Mouse (Mus musculus): ENCODE measurements at regions not wholly inside any gene's neighbourhood (a gene's known extent, or its start where the extent isn't known, plus 50 kb on each side); places are given as distances from the start of the nearest gene placed in this dataset.

DNA sequence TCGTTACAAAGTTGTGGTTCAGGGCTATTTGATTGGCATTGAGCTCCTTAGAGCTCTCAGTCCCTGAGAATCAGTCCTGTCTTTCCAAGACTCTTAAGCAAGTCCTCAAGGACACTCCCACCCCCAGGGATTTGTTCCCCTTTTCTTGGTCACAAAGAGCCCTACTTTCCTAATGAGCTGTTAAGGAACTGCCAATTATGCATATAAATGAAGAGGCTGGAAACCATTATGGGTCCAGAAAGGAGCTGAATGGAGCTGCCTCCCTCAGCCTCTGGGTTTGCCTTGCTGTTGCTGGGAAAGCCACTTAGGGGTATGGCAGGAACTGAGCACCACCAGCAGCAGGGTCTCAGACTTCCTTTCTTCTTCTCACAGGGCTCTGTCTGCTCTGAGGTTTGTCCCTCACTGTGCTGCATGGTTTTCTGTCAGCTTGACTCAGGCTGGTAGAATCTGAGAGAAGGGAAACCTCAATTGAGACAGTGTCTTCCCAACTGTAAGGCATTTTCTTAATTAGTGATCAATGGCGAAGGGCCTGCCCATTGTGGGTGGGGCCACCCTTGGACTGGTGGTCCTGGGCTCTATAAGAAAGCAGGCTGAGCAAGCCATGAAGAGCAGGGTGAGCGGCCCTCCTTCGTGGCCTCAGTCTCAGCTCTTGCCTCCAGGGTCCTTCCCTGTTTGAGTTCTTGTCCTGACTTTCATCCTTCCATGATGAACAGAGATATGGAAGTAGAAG lies 108.4 kb upstream of the Gm4791 start:
- Histone ChIP-seq H3K9me3 (ENCODE audit: control insufficient read depth, low read length) (no peaks in the 10 kb centered on the region), H3K27me3 (replicated peaks; ENCODE audit: control insufficient read depth, insufficient read depth, low read length) (no peaks in the 10 kb centered on the region), H3K27ac (ENCODE audit: low read length) (no peak overlapping the region), H3K4me1 (ENCODE audit: control insufficient read depth, insufficient read depth, low read length) (no peaks in the 10 kb centered on the region), H3K9ac (ENCODE audit: low read depth, low read length) (no peak overlapping the region), H3K4me2 (ENCODE audit: low read depth, low read length) (no peak overlapping the region), H3K4me3 (ENCODE audit: low read length) (no peak overlapping the region), H3K36me3 (ENCODE audit: control insufficient read depth, insufficient read depth, low read length) (no peaks in the 10 kb centered on the region)
- 78% methylated on average over 4 of the region's 4 CpGs for WGBS
- ATAC-seq: no peak

- no peak for ATAC-seq
- H3K27me3 ChIP-seq (replicated peaks; ENCODE audit: control insufficient read depth, insufficient read depth, low read length): no peaks in the 10 kb centered on the region
- no peak overlapping the region for H3K27ac ChIP-seq (ENCODE audit: low read length)
- no peaks in the 10 kb centered on the region for H3K9me3 ChIP-seq (ENCODE audit: control insufficient read depth, low read length)
- H3K4me2 ChIP-seq (ENCODE audit: low read depth, low read length): no peak overlapping the region
- H3K4me3 ChIP-seq (ENCODE audit: low read length): no peak overlapping the region
- no peak overlapping the region for H3K9ac ChIP-seq (ENCODE audit: low read depth, low read length)
- H3K36me3 ChIP-seq (ENCODE audit: control insufficient read depth, insufficient read depth, low read length): no peaks in the 10 kb centered on the region
- WGBS: 83% methylated on average over 8 of the region's 8 CpGs
- no peaks in the 10 kb centered on the region for H3K4me1 ChIP-seq (ENCODE audit: control insufficient read depth, insufficient read depth, low read length)
Observed at GRCm38 (mm10) chr9:46871211-46871994, 127.1 kb upstream of the Gm4791 start.

DNA sequence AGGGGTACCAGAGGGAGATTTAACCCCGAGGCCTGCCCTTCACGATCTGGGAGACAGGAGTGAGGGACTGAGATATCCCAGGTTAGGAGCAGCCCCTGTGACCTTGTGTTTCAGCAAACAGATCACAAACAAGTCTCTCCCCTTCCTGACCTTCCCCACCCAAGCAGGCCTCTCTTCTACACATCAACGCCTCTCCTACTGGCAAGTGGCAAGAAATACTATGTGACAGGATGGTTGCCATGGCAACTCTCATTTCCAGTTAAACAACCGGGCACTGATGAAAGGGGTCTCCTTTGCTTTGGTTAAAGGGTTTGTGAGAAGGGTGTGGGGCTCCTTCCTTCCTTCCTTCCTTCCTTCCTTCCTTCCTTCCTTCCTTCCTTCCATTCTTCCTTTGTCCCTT lies 134.6 kb upstream of the Gm4791 start:
- Histone ChIP-seq H3K4me2 (ENCODE audit: low read depth, low read length) (no peak overlapping the region), H3K27ac (ENCODE audit: low read length) (no peak overlapping the region), H3K9ac (ENCODE audit: low read depth, low read length) (no peak overlapping the region), H3K36me3 (ENCODE audit: control insufficient read depth, insufficient read depth, low read length) (no peaks in the 10 kb centered on the region), H3K4me1 (ENCODE audit: control insufficient read depth, insufficient read depth, low read length) (no peaks in the 10 kb centered on the region), H3K9me3 (ENCODE audit: control insufficient read depth, low read length) (no peaks in the 10 kb centered on the region), H3K4me3 (ENCODE audit: low read length) (no peak overlapping the region), H3K27me3 (replicated peaks; ENCODE audit: control insufficient read depth, insufficient read depth, low read length) (no peaks in the 10 kb centered on the region)
- 27% methylated on average over 4 of the region's 4 CpGs for WGBS
- no peak for ATAC-seq

DNA sequence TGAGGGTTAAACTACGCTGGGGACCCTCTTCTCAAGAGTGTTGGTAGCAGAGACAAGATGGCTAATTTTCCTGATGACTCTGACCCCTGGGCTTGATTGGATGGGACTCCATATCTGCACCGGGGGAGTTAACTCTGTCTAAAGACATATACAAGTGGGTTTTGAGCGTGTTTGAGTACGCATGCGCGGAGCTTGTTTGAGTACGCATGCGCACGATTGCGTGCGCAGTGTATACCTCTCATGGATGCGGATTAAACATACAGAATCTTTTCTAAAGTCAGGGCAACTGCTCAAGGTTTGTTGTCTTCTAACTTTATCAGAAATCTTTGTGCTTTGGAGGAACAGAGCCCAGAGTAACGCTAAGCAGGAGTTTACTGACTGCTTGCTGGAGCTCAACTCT lies 146.8 kb upstream of the Gm4791 start:
- no peak for ATAC-seq
- no peak overlapping the region for H3K9ac ChIP-seq (ENCODE audit: low read depth, low read length)
- no peaks in the 10 kb centered on the region for H3K4me1 ChIP-seq (ENCODE audit: control insufficient read depth, insufficient read depth, low read length)
- H3K36me3 ChIP-seq (ENCODE audit: control insufficient read depth, insufficient read depth, low read length): no peaks in the 10 kb centered on the region
- WGBS: 93% methylated on average over 13 of the region's 13 CpGs
- no peak overlapping the region for H3K4me3 ChIP-seq (ENCODE audit: low read length)
- no peak overlapping the region for H3K4me2 ChIP-seq (ENCODE audit: low read depth, low read length)
- H3K27ac ChIP-seq (ENCODE audit: low read length): no peak overlapping the region
- no peaks in the 10 kb centered on the region for H3K9me3 ChIP-seq (ENCODE audit: control insufficient read depth, low read length)
- H3K27me3 ChIP-seq (replicated peaks; ENCODE audit: control insufficient read depth, insufficient read depth, low read length): no peaks in the 10 kb centered on the region

DNA sequence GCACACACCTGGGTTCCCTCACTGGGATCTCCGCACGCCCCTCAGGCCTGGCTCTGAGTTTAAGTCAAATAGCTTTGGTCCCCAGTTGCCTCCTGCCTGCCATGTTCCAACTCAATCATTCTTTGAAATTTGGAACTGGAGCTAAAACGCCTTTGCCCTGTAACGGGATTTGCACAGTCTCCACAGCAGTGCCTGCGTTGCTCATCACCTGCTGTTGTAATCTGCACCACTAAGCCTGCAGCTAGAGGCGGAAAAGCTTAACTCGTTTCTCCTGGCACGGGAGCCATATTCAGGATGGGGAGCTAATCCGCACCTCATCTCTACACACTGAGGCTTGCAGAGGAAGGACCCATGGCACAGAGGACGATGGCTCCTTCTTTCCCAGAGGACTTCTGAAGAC lies 147.2 kb upstream of the Gm4791 start:
- H3K27me3 ChIP-seq (replicated peaks; ENCODE audit: control insufficient read depth, insufficient read depth, low read length): no peaks in the 10 kb centered on the region
- H3K4me3 ChIP-seq (ENCODE audit: low read length): no peak overlapping the region
- no peaks in the 10 kb centered on the region for H3K9me3 ChIP-seq (ENCODE audit: control insufficient read depth, low read length)
- no peak overlapping the region for H3K4me2 ChIP-seq (ENCODE audit: low read depth, low read length)
- WGBS: 82% methylated on average over 10 of the region's 10 CpGs
- H3K4me1 ChIP-seq (ENCODE audit: control insufficient read depth, insufficient read depth, low read length): no peaks in the 10 kb centered on the region
- H3K36me3 ChIP-seq (ENCODE audit: control insufficient read depth, insufficient read depth, low read length): no peaks in the 10 kb centered on the region
- H3K9ac ChIP-seq (ENCODE audit: low read depth, low read length): no peak overlapping the region
- H3K27ac ChIP-seq (ENCODE audit: low read length): no peak overlapping the region
- no peak for ATAC-seq

- H3K4me3 ChIP-seq (ENCODE audit: low read length): no peak overlapping the region
- no peaks in the 10 kb centered on the region for H3K36me3 ChIP-seq (ENCODE audit: control insufficient read depth, insufficient read depth, low read length)
- no peak overlapping the region for H3K27ac ChIP-seq (ENCODE audit: low read length)
- H3K4me2 ChIP-seq (ENCODE audit: low read depth, low read length): no peak overlapping the region
- no peaks in the 10 kb centered on the region for H3K9me3 ChIP-seq (ENCODE audit: control insufficient read depth, low read length)
- H3K27me3 ChIP-seq (replicated peaks; ENCODE audit: control insufficient read depth, insufficient read depth, low read length): no peaks in the 10 kb centered on the region
- 65% methylated on average over 3 of the region's 3 CpGs for WGBS
- no peak overlapping the region for H3K9ac ChIP-seq (ENCODE audit: low read depth, low read length)
- H3K4me1 ChIP-seq (ENCODE audit: control insufficient read depth, insufficient read depth, low read length): no peaks in the 10 kb centered on the region
- ATAC-seq: no peak
Observed at GRCm38 (mm10) chr9:46845276-46845675, 153.3 kb upstream of the Gm4791 start.

- H3K36me3 ChIP-seq (ENCODE audit: control insufficient read depth, insufficient read depth, low read length): no peaks in the 10 kb centered on the region
- H3K4me2 ChIP-seq (ENCODE audit: low read depth, low read length): no peak overlapping the region
- no peak for ATAC-seq
- no peaks in the 10 kb centered on the region for H3K9me3 ChIP-seq (ENCODE audit: control insufficient read depth, low read length)
- 83% methylated on average over 7 of the region's 7 CpGs for WGBS
- H3K9ac ChIP-seq (ENCODE audit: low read depth, low read length): no peak overlapping the region
- no peaks in the 10 kb centered on the region for H3K27me3 ChIP-seq (replicated peaks; ENCODE audit: control insufficient read depth, insufficient read depth, low read length)
- H3K27ac ChIP-seq (ENCODE audit: low read length): no peak overlapping the region
- H3K4me3 ChIP-seq (ENCODE audit: low read length): no peak overlapping the region
- H3K4me1 ChIP-seq (ENCODE audit: control insufficient read depth, insufficient read depth, low read length): no peaks in the 10 kb centered on the region
Observed at GRCm38 (mm10) chr9:46843781-46844180, 154.8 kb upstream of the Gm4791 start.

GRCm38 (mm10) chr9:46841571-46841970 lies 157.0 kb upstream of the Gm4791 start:
- no peaks in the 10 kb centered on the region for H3K4me1 ChIP-seq (ENCODE audit: control insufficient read depth, insufficient read depth, low read length)
- no peak for ATAC-seq
- no peaks in the 10 kb centered on the region for H3K36me3 ChIP-seq (ENCODE audit: control insufficient read depth, insufficient read depth, low read length)
- WGBS: 81% methylated on average over 6 of the region's 6 CpGs
- no peak overlapping the region for H3K4me2 ChIP-seq (ENCODE audit: low read depth, low read length)
- no peaks in the 10 kb centered on the region for H3K27me3 ChIP-seq (replicated peaks; ENCODE audit: control insufficient read depth, insufficient read depth, low read length)
- no peak overlapping the region for H3K9ac ChIP-seq (ENCODE audit: low read depth, low read length)
- no peak overlapping the region for H3K4me3 ChIP-seq (ENCODE audit: low read length)
- no peak overlapping the region for H3K27ac ChIP-seq (ENCODE audit: low read length)
- H3K9me3 ChIP-seq (ENCODE audit: control insufficient read depth, low read length): no peaks in the 10 kb centered on the region

GRCm38 (mm10) chr9:46835261-46835660 lies 163.3 kb upstream of the Gm4791 start:
- Histone ChIP-seq H3K4me1 (ENCODE audit: control insufficient read depth, insufficient read depth, low read length) (no peaks in the 10 kb centered on the region), H3K9ac (ENCODE audit: low read depth, low read length) (no peak overlapping the region), H3K27ac (ENCODE audit: low read length) (no peak overlapping the region), H3K4me3 (ENCODE audit: low read length) (no peak overlapping the region), H3K4me2 (ENCODE audit: low read depth, low read length) (no peak overlapping the region), H3K27me3 (replicated peaks; ENCODE audit: control insufficient read depth, insufficient read depth, low read length) (no peaks in the 10 kb centered on the region), H3K36me3 (ENCODE audit: control insufficient read depth, insufficient read depth, low read length) (no peaks in the 10 kb centered on the region), H3K9me3 (ENCODE audit: control insufficient read depth, low read length) (no peaks in the 10 kb centered on the region)
- 50% methylated on average over 7 of the region's 7 CpGs for WGBS
- no peak for ATAC-seq

Data from intestine, embryonic 16.5 days (tissue).